Mouse (Mus musculus) limb, embryonic 12.5 days (tissue): ENCODE results near the gene Zfp952. TPM values are rescaled to one million over a fixed set of nuclear protein-coding genes. Genes with fewer than 3 reads are reported as not detected.
"Not testable (repeated sequence)": the region's sequence is repeated elsewhere in the genome, so short reads cannot be mapped to it uniquely, and the experiment has no call there.

Experiments used
- ATAC-seq: fragments of 200-750 bp; cut with Nextera tagmentation; 2 replicates; pipeline ENCODE4 v1.8.0; 2017; ENCODE audit warnings: low read depth, moderate TSS enrichment; ENCODE audit not compliant: insufficient number of reproducible peaks, insufficient read depth, low FRiP score, low TSS enrichment
- H3K27ac ChIP-seq: fragments of 300-500 bp; sonication (generic); 2 replicates; pipeline ENCODE4 v1.5.1; 2016; ENCODE audit warnings: mild to moderate bottlenecking, moderate library complexity
- H3K27me3 ChIP-seq: fragments of 300-500 bp; sonication (generic); 2 replicates; pipeline ENCODE4 v1.6.1; 2016; ENCODE audit warnings: mild to moderate bottlenecking, moderate library complexity
- H3K36me3 ChIP-seq: fragments of 300-500 bp; sonication (generic); 2 replicates; pipeline ENCODE4 v1.6.1; 2016; ENCODE audit warnings: mild to moderate bottlenecking, moderate library complexity
- H3K4me1 ChIP-seq: fragments of 300-500 bp; sonication (generic); replicated peaks from 2 replicates; pipeline ENCODE4 v1.6.1; 2016
- H3K4me2 ChIP-seq: fragments of 300-500 bp; sonication (generic); 2 replicates; pipeline ENCODE4 v1.6.1; 2016; ENCODE audit warnings: mild to moderate bottlenecking, moderate library complexity
- H3K4me3 ChIP-seq: fragments of 300-500 bp; sonication (generic); replicated peaks from 2 replicates; pipeline ENCODE4 v1.5.1; 2016; ENCODE audit warnings: mild to moderate bottlenecking
- H3K9ac ChIP-seq: fragments of 300-500 bp; sonication (generic); replicated peaks from 2 replicates; pipeline ENCODE4 v1.6.1; 2016; ENCODE audit warnings: mild to moderate bottlenecking, moderate library complexity
- H3K9me3 ChIP-seq: fragments of 300-500 bp; sonication (generic); 2 replicates; pipeline ENCODE4 v1.6.1; 2016; ENCODE audit warnings: mild to moderate bottlenecking, moderate library complexity
- WGBS: fragments of 180-500 bp; shearing (Covaris S2); methylation state at CpG from one replicate; pipeline ENCODE4 v1.1.7; 2016; 5-methylcytosine and 5-hydroxymethylcytosine counted together
- polyA plus RNA-seq: library from polyadenylated mRNA; unstranded; fragments of >200 nt; fragmentation: Nextera tagmentation; extraction: Ambion mirVana; gene quantifications from 2 replicates; pipeline ENCODE4 v1.2.1, GENCODE M21; 2016

The Zfp952 gene
- polyA plus RNA-seq, 1 experiment from 2014 or later, result 16.1 TPM

DNA sequence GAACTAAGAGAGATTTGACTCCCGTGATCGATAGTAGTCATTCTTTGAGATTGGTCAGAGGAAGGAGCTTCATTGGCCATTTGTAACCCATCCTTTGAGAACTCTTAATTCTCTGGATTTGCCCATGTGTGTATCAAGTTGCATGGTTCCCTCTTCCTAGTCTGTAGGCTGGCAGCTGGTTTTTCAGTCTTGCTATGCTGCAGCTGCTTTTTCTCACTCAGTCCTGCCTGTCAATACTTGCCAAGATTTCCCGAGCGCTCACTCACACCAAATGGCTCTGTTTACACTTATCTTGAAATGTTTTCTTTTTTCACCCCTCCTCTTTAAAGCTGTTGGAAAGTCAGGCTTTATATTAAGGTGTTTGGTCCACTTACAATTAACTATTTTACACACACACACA is 11.6 kb upstream of the Zfp952 start:
- 84% methylated on average over 4 of the region's 4 CpGs for WGBS
- H3K4me1 ChIP-seq, result no peaks in the 10 kb centered on the region
- no peak overlapping the region for H3K27ac ChIP-seq
- H3K4me3 ChIP-seq, result no peak overlapping the region
- peaks cover 49% of the 10 kb centered on the region for H3K36me3 ChIP-seq
- peaks cover 4% of the 10 kb centered on the region; the same call in 1 of the 2 replicates for H3K9me3 ChIP-seq
- H3K9ac ChIP-seq, result no peak overlapping the region
- no peaks in the 10 kb centered on the region for H3K27me3 ChIP-seq
- no peak overlapping the region for H3K4me2 ChIP-seq
- ATAC-seq, result no peak

DNA sequence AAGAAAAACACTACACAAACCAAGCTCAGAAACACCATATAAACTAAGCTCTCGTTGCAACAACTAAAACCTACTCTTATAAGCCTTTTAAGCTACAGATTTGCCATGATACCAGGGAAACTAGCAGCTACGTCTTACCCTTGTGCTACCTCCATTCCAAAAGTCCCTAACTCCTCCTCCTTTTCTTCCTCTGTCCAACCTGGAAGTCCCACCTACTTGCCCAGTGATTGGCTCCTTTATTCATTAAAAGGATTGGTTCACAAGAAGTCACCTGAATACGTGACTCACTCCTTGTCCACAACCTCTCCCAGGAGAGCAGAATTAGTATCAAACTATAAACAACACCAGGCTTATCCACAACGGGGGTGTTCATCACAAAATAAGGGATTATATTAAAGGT is 6.6 kb upstream of the Zfp952 start:
- H3K9ac ChIP-seq, result no peak overlapping the region
- H3K27me3 ChIP-seq, result no peaks in the 10 kb centered on the region
- peaks cover 4% of the 10 kb centered on the region; the same call in 1 of the 2 replicates for H3K9me3 ChIP-seq
- no peaks in the 10 kb centered on the region for H3K4me1 ChIP-seq
- WGBS, result 75% methylated on average over 4 of the region's 4 CpGs
- H3K4me2 ChIP-seq, result no peak overlapping the region
- no peak overlapping the region for H3K27ac ChIP-seq
- no peak for ATAC-seq
- H3K4me3 ChIP-seq, result no peak overlapping the region
- H3K36me3 ChIP-seq, result peaks cover 5% of the 10 kb centered on the region; the same call in 1 of the 2 replicates

DNA sequence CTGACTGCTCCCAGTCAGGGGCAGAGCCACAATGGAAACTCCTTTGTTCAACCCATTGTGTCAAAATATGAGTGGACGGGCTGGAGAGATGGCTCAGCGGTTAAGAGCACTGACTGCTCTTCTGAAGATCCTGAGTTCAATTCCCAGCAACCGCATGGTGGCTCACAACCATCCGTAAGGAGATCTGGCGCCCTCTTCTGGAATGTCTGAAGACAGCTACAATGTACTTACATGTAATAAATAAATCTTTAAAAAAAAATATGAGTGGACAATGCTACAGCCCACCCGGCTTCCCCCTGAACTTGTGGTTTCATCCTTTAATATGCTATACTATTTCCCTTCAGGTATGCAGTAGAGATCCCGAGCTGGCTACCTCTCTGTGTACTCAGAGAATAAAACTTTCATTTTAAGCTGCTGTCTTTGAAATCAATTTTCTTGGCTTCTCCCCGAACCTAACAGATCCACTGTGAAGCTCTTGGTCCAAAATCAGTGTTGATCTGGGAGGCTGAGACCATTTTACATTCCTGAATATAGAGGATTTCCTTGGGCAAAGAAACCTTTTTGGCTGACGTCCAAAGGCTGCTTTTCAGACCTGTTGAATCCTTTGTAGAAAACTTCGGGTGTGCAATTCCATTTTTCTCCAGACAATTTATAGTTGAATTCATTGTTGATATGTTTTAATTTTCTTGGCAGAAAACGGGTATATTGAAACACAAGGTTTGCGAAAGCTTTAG is 797 bp upstream of the Zfp952 start:
- ATAC-seq, result no peak
- Histone ChIP-seq H3K4me3 (peak overlapping the region; percentile 74; the same call in 1 of the 2 replicates), H3K27me3 (no peaks in the 10 kb centered on the region), H3K9ac (no peak overlapping the region), H3K36me3 (peaks cover 28% of the 10 kb centered on the region), H3K27ac (no peak overlapping the region), H3K4me2 (peak overlapping the region; percentile 85), H3K9me3 (no peaks in the 10 kb centered on the region), H3K4me1 (peaks cover 6% of the 10 kb centered on the region)
- 77% methylated on average over 12 of the region's 12 CpGs for WGBS

DNA sequence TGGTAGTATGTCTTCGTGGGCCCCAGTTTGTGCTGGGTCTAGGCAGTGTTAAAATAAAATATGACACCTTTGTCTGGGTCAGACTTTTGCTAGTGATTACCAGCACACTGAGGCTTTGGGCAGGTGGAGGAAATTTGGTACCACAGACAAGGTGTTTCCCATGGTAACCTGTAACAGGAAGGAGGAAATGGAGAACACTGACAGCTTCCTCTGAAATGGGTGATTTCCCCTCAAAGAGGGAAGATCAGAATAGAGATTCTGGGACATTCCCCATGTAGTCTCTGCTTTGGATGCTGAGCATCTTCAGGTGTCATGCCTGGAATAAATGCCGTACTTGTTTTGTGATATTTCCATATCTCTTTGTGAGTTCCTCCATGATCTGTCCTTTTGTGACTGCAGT is 5.6 kb downstream of the Zfp952 start:
- Histone ChIP-seq H3K4me3 (no peak overlapping the region), H3K4me1 (peaks cover 6% of the 10 kb centered on the region), H3K36me3 (peaks cover 81% of the 10 kb centered on the region), H3K9me3 (peaks cover 12% of the 10 kb centered on the region), H3K27me3 (no peaks in the 10 kb centered on the region), H3K9ac (no peak overlapping the region), H3K27ac (no peak overlapping the region), H3K4me2 (no peak overlapping the region)
- ATAC-seq, result no peak
- 94% methylated on average over 2 of the region's 2 CpGs for WGBS

DNA sequence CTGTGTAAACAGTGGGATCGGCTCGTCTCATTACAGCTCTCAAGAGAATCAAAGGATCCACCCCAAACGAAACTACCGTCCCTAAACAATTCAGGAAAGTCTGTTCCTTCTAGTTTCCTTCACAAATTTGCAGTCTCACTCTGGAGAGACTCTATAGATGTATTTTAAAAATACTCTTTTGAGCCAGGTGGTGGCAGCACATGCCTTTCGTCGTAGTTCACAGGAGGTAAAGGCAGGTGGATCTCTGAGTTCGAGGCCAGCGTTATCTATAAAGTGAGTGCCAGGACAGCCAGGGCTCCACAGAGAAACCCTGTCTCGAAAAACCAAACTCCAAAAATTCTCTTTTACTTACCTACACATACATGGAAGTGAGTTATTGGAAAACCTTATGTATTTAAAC is 15.4 kb downstream of the Zfp952 start:
- H3K4me3 ChIP-seq, result no peak overlapping the region
- 43% methylated on average over 9 of the region's 9 CpGs for WGBS
- H3K36me3 ChIP-seq, result peaks cover 25% of the 10 kb centered on the region
- no peaks in the 10 kb centered on the region for H3K4me1 ChIP-seq
- ATAC-seq, result no peak
- no peak overlapping the region for H3K9ac ChIP-seq
- H3K27ac ChIP-seq, result no peak overlapping the region
- peaks cover 15% of the 10 kb centered on the region; the same call in 1 of the 2 replicates for H3K9me3 ChIP-seq
- no peak overlapping the region for H3K4me2 ChIP-seq
- no peaks in the 10 kb centered on the region for H3K27me3 ChIP-seq

DNA sequence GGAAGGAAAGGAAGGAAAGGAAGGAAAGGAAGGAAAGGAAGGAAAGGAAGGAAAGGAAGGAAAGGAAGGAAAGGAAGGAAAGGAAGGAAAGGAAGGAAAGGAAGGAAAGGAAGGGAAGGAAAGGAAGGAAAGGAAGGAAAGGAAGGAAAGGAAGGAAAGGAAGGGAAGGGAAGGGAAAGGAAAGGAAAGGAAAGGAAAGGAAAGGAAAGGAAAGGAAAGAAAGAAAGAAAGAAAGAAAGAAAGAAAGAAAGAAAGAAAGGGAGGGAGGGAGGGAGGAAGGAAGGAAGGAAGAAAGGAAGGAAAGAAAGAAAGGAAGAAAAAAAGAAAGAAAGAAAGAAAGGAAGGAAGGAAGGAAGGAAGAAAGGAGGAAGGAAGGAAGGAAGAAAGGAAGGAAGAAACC is 27.5 kb downstream of the Zfp952 start:
- H3K27me3 ChIP-seq, H3K4me1 ChIP-seq, ATAC-seq, H3K4me2 ChIP-seq, H3K9ac ChIP-seq, H3K27ac ChIP-seq, H3K4me3 ChIP-seq: not testable (repeated sequence)
- H3K9me3 ChIP-seq, result peaks cover 80% of the 10 kb centered on the region
- peaks cover 87% of the 10 kb centered on the region for H3K36me3 ChIP-seq

DNA sequence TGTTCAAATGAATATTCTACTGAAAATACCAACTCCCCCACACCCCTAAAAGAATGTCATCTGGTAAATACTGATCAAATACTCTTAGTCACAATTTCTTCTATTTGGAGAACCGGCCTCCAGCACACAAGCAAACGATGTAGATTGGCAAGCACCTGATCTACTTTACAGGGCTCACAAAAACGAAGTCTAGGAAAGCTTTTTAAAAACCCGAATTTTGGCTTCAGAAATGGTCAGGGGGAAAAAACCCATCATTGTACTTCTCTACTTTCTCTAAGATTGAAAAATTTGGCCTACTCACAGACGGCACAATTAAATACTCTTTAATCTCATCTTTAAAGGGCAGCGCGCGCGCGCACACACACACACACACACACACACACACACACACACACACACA is 39.4 kb downstream of the Zfp952 start:
- H3K4me3 ChIP-seq, result peak overlapping the region; percentile 78
- ATAC-seq, result no peak
- H3K27ac ChIP-seq, result peak overlapping the region; percentile 90; the same call in 1 of the 2 replicates
- no peaks in the 10 kb centered on the region for H3K27me3 ChIP-seq
- H3K4me2 ChIP-seq, result peak overlapping the region; percentile 60
- H3K9me3 ChIP-seq, result peaks cover 8% of the 10 kb centered on the region
- H3K36me3 ChIP-seq, result peaks cover 3% of the 10 kb centered on the region; the same call in 1 of the 2 replicates
- peak overlapping the region; percentile 84 for H3K9ac ChIP-seq
- WGBS, result 19% methylated on average over 10 of the region's 10 CpGs
- peaks cover 3% of the 10 kb centered on the region; the same call in 1 of the 2 replicates for H3K4me1 ChIP-seq

DNA sequence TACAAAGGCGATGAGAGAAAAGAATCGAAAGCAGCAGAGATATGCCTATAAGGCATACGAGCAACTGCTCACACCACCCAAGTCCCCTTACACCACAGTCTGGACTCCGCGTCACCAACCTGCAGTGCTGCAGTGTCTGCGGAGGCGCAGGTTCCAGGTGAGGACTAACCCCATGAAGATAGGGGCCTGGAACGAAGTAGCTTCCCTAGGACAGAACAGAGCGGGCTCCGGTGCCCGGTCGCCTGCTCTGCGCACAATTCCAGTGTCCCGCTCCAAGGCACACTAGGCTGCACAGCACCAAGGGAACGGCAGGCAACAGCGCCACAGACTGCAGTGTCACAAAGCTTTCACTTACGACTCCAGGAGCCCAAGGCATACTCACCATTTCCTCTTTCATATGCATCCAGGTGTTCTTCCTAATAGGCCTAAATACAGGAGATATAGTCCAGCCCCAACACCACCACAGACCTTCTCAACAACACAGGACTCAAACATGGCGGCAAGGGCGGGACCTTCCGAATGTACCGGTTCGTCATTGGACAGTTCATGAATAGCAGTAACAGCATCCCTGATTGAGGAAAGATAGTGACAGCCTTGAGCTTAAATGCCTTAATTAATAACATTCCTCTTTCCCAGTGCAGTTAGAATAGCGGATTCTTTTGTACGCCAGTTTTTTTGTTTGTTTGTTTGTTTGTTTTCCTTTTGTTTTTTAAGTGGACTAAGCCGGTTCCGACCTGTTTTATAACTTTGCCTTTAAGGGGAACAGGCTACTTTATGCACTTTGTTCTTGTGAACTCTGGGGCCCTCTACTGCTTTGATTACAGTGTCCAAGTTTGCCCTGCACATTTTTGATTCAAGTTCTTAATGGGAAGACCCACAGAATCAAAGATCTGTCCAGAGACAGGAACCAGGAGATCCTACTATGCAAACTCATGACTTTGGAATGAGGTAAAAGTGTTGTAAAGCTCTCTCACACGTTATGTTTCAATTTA is 40.3 kb downstream of the Zfp952 start, which contains the start of gene Zfp763:
Zfp763 (minus strand) TSS at position 503 of the 992 bp plus-strand sequence.
- peak within 1 kb of the TSS; percentile 60 for H3K4me2 ChIP-seq
- peak within 1 kb of the TSS; percentile 84 for H3K9ac ChIP-seq
- 3% methylated on average over 27 of the region's 27 CpGs for WGBS
- peak within 1 kb of the TSS; percentile 78 for H3K4me3 ChIP-seq
- peaks cover 3% of the 10 kb centered on the region; the same call in 1 of the 2 replicates for H3K4me1 ChIP-seq
- peak; percentile 98 for ATAC-seq
- no peaks in the 10 kb centered on the region; the same call in 1 of the 2 replicates for H3K9me3 ChIP-seq
- H3K27me3 ChIP-seq, result no peaks in the 10 kb centered on the region
- no peaks in the 10 kb centered on the region for H3K36me3 ChIP-seq
- peak within 1 kb of the TSS; percentile 90 for H3K27ac ChIP-seq

Other genes with a start within 250 kb of the Zfp952 start
- gene Zfp871, start 204.8 kb upstream of the Zfp952 start, polyA plus RNA-seq, result 48.2 and 55.1 TPM in 2 replicates
- gene Zfp811, start 183.2 kb upstream of the Zfp952 start, polyA plus RNA-seq, result 5.0 and 5.6 TPM in 2 replicates
- 19.9 and 21.8 TPM in 2 replicates for gene Zfp799, start 162.9 kb upstream of the Zfp952 start, polyA plus RNA-seq
- gene Zfp870, start 101.5 kb upstream of the Zfp952 start, polyA plus RNA-seq, result 8.8 and 9.8 TPM in 2 replicates
- gene Cyp4f14, start 75.8 kb upstream of the Zfp952 start, polyA plus RNA-seq, result not detected in 2 replicates
- 6.6 and 8.5 TPM in 2 replicates for gene Cyp4f13, start 45.7 kb upstream of the Zfp952 start, polyA plus RNA-seq
- gene Zfp472, start 27.3 kb upstream of the Zfp952 start, polyA plus RNA-seq, result 12.0 and 13.1 TPM in 2 replicates
- gene Zfp763, start 40.3 kb downstream of the Zfp952 start, polyA plus RNA-seq, result 18.2 and 18.9 TPM in 2 replicates
- not detected in 2 replicates for gene 4921501E09Rik, start 74.9 kb downstream of the Zfp952 start, polyA plus RNA-seq
- 9.7 and 12.3 TPM in 2 replicates for gene Zfp563, start 96.2 kb downstream of the Zfp952 start, polyA plus RNA-seq
- gene Morc2b, start 146.6 kb downstream of the Zfp952 start, polyA plus RNA-seq, result not detected in 2 replicates
- gene Olfr55, start 175.3 kb downstream of the Zfp952 start, polyA plus RNA-seq, result not detected in 2 replicates
- gene Olfr239, start 198.2 kb downstream of the Zfp952 start, polyA plus RNA-seq, result not detected in 2 replicates
- gene Olfr1564, start 228.6 kb downstream of the Zfp952 start, polyA plus RNA-seq, result not detected in 2 replicates